Mouse (Mus musculus) layer of hippocampus, postnatal 25 days (tissue): ENCODE data around the gene Stat2. TPM values are rescaled to one million over a fixed set of nuclear protein-coding genes. Genes with fewer than 3 reads are reported as not detected.
A peak's percentile ranks its signal among the peaks of the same experiment; 100 is the strongest.
"Not testable (repeated sequence)": the region's sequence is repeated elsewhere in the genome, so short reads cannot be mapped to it uniquely, and the experiment has no call there.

Experiments
- DNase-seq, 2 experiments: peaks; one replicate each; pipeline ENCODE4 v3.0.0; 2022; ENCODE audit warnings: mixed read lengths in 2 of 2, low spot score in 1 of 2; ENCODE audit errors: extremely low spot score in 1 of 2
- total RNA-seq, 2 experiments: library from RNA; stranded (reverse); gene quantifications; 2 replicates each; pipeline ENCODE4 v1.2.3; 2021

Stat2 gene
- total RNA-seq, 2 experiments from 2014 or later, result 27.8 to 30.0 TPM

- no peak for DNase-seq
Observed at GRCm38 (mm10) chr10:128255925-128256324, 14.4 kb upstream of the Stat2 start.

DNA sequence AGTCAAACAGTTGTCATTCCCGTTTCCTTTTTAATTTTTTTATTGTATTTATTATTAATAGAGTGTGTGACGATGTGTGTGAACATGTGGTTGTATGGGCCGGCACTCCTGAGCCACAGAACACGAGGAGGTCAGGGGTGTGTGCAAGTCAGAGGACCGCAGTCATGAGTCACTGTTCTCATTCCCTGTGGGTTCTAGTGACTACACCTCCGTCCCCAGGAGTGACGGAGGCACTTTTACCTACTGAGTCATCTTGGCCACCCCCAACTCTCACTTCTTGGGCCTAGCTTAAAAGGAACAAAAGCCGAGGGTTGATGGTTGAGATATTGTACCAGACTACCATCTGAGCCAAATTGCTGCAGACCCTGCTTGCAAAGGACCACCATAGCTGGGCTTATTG, 14.0 kb upstream of the Stat2 start:
- no peak for DNase-seq

GRCm38 (mm10) chr10:128258953-128259352, 11.4 kb upstream of the Stat2 start:
- no peak for DNase-seq

DNA sequence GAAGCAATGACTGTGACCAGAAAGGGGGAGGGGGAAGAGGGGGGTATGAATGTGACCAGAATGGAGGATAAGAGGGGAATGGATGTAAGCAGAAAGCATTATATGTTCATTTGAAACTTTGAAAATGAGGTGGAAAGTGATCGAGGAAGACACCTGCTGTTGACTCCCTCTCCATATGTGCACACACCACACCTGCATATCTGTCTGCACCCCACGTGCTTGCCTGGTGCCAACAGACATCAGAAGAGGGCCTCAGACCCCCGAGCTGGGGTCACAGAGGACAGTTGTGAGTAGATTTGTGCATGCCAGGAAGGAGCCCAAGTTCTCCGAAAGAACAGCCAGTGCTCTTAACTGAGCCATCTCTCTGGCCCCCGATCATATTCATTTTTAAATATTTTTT, 10.4 kb upstream of the Stat2 start:
- DNase-seq, result no peak

- DNase-seq, result not testable (repeated sequence)
Observed at GRCm38 (mm10) chr10:128260376-128260775, 10.0 kb upstream of the Stat2 start.

- DNase-seq, result no peak
Observed at GRCm38 (mm10) chr10:128262300-128262699, 8.1 kb upstream of the Stat2 start.

- DNase-seq, result no peak
Observed at GRCm38 (mm10) chr10:128263393-128264310, 6.7 kb upstream of the Stat2 start.

- no peak for DNase-seq
Observed at GRCm38 (mm10) chr10:128268371-128268770, 2.0 kb upstream of the Stat2 start, which contains the start of gene Apof. Gene Apof, plus strand, starts transcription at chr10:128268671.

- no peak for DNase-seq
Observed at GRCm38 (mm10) chr10:128269206-128269910, 1.0 kb upstream of the Stat2 start.

- DNase-seq, result no peak
Observed at GRCm38 (mm10) chr10:128270866-128271265, 507 bp downstream of the Stat2 start.

GRCm38 (mm10) chr10:128271883-128272282, 1.5 kb downstream of the Stat2 start:
- no peak for DNase-seq

- not testable (repeated sequence) for DNase-seq
Observed at GRCm38 (mm10) chr10:128272819-128273439, 2.6 kb downstream of the Stat2 start.

DNA sequence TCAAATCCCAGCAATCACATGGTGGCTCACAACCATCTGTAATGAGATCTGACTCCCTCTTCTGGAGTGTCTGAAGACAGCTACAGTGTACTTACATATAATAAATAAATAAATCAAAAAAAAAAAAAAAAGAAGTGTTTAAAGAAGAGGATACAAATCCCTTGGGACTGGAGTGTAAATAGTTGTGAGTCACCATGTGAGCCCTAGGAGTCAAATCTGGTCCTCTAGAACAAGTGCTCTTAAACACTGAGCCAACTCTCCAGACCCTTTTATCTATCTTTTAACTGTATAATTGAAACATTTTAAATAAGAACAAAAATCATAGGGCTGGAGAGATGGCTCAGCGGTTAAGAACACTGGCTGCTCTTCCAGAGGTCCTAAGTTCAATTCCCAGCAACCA, 5.0 kb downstream of the Stat2 start:
- not testable (repeated sequence) for DNase-seq

- DNase-seq, result no peak
Observed at GRCm38 (mm10) chr10:128278158-128278557, 7.8 kb downstream of the Stat2 start.

- DNase-seq, result no peak
Observed at GRCm38 (mm10) chr10:128280943-128281342, 10.6 kb downstream of the Stat2 start.

GRCm38 (mm10) chr10:128281682-128282081, 11.3 kb downstream of the Stat2 start:
- DNase-seq, result no peak

DNA sequence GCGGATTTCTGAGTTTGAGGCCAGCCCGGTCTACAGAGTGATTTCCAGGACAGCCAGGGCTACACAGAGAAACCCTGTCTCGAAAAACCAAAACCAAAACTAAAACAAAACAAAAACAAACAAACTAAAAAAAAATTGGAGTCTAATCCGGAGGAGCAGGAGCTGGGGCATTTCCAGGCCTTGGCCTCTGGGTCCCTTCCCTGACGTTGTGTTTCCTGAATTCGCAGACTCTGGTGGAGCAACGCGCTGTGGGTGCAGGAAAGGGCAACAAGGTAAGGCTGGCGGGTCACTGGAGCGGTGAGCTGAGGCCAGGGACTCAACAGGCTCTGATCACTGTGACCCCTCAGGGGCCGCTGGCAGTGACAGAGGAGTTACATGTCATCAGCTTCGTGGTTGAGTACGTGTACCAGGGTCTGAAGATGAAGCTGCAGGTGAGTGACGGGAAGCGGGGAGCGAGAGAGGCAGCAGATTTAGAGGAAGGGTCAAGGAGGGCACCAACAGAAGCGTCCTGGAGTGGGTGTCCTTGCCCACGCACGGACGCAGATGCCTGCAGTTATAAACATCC, 12.6 kb downstream of the Stat2 start:
- DNase-seq, result no peak

GRCm38 (mm10) chr10:128283604-128284579, 13.5 kb downstream of the Stat2 start:
- peak; percentile 57 to 79 for DNase-seq

DNA sequence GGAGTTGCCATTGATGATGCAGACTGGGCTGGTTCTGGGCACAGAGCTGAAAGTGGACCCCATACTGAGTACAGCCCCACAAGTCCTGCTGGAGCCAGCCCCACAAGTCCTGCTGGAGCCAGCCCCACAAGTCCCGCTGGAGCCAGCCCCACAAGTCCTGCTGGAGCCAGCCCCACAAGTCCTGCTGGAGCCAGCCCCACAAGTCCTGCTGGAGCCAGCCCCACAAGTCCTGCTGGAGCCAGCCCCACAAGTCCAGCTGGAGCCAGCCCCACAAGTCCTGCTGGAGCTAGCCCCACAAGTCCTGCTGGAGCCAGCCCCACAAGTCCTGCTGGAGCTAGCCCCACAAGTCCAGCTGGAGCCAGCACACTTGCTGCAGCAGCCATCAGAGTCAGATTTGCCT, 20.2 kb downstream of the Stat2 start:
- not testable (repeated sequence) for DNase-seq
